Mouse (Mus musculus): ENCODE results near the gene Lgals8. TPM values are rescaled to one million over a fixed set of nuclear protein-coding genes. Genes with fewer than 3 reads are reported as not detected.

Gene Lgals8
- polyA plus RNA-seq, 1 experiment from 2014 or later, result 13.0 TPM

- H3K4me2 ChIP-seq, result peak overlapping the region; percentile 83
- no peaks in the 10 kb centered on the region for H3K4me1 ChIP-seq (replicated peaks)
- no peaks in the 10 kb centered on the region for H3K9me3 ChIP-seq
- H3K4me3 ChIP-seq (replicated peaks), result peak overlapping the region; percentile 74
- no peaks in the 10 kb centered on the region for H3K36me3 ChIP-seq
- H3K27ac ChIP-seq, result 0 out of 2 replicates have a peak overlapping the region, but pooled peaks have one; percentile 41
- H3K9ac ChIP-seq (replicated peaks), result peak overlapping the region; percentile 70
- 2% methylated on average over 59 of the region's 59 CpGs for WGBS
- H3K27me3 ChIP-seq, result no peaks in the 10 kb centered on the region
- peak; percentile 96 for ATAC-seq (ENCODE audit: insufficient number of reproducible peaks, insufficient read depth, low FRiP score, low TSS enrichment, low read depth)
Measured at GRCm38 (mm10) chr13:12460881-12461729, 3.6 kb downstream of the Lgals8 start.

GRCm38 (mm10) chr13:12460443-12460842 is 4.3 kb downstream of the Lgals8 start:
- Histone ChIP-seq H3K27ac (no peak overlapping the region), H3K4me1 (replicated peaks) (no peaks in the 10 kb centered on the region), H3K9ac (replicated peaks) (peak overlapping the region; percentile 70), H3K4me2 (peak overlapping the region; percentile 83), H3K4me3 (replicated peaks) (peak overlapping the region; percentile 74), H3K36me3 (no peaks in the 10 kb centered on the region), H3K9me3 (no peaks in the 10 kb centered on the region), H3K27me3 (no peaks in the 10 kb centered on the region)
- 13% methylated on average over 8 of the region's 8 CpGs for WGBS
- ATAC-seq (ENCODE audit: insufficient number of reproducible peaks, insufficient read depth, low FRiP score, low TSS enrichment, low read depth), result no peak

DNA sequence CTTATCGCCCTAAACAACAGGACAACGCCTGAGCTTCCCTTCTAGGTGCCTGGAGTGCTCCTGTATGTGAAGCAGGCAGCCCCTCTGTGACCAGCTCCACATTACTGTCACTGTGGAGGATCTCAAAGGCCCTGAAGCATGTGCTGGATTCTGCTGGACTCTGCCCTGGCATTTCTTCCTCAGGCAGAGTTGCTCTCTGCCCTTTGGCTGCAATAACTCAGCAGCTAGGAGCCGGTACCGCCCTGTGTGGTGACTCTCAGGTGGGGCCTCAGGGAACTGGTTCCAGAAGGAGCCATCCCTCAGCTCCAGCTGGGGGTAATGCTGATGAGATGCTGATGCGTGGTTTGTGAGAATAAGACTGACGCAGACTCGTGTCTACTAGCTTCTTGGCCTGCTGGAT is 8.0 kb downstream of the Lgals8 start:
- 0 out of 2 replicates have a peak, but pooled peaks cover 3% of the 10 kb centered on the region for H3K36me3 ChIP-seq

DNA sequence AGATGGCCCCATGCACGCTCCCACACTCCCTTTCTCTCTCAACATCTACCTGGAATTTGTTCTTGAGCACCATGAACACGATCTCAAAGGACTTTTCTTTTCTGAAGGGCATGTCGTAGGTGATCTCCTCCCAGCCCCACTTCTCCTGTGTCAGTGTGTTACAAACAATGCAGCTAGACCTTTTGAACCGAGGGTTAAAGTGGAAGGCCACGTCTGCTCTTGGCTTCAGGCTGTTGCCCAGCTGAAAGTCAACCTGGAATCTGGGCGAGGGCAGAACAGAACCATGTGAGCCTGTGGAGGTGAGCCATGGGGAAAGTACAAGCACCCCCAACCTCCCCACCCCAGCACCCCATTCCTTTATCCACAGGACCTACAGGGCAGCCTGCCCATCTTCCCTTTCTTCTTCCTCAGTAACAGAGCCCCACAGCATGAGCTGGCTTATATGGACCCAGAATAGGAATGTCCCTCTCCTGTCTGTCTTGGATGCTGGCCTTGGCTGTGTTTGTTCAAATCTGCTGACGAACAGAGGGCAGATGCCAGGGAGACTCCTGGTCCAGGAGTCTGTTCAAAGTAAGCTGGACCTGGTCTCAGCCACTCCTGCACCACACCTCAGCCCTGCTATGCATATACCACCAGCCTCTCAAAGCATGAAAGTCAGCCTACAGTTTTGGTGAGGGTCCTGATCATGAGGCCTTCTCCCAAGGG is 9.9 kb downstream of the Lgals8 start:
- no peak for ATAC-seq (ENCODE audit: insufficient number of reproducible peaks, insufficient read depth, low FRiP score, low TSS enrichment, low read depth)
- Histone ChIP-seq H3K4me2 (no peak overlapping the region), H3K4me1 (replicated peaks) (no peaks in the 10 kb centered on the region), H3K27me3 (no peaks in the 10 kb centered on the region), H3K9ac (replicated peaks) (no peak overlapping the region), H3K36me3 (0 out of 2 replicates have a peak, but pooled peaks cover 3% of the 10 kb centered on the region), H3K4me3 (replicated peaks) (no peak overlapping the region), H3K27ac (no peak overlapping the region), H3K9me3 (no peaks in the 10 kb centered on the region)
- 82% methylated on average over 7 of the region's 7 CpGs for WGBS

More for the DNA sequence above, 8.0 kb downstream of the Lgals8 start:
- H3K4me2 ChIP-seq, result no peak overlapping the region
- no peak overlapping the region for H3K27ac ChIP-seq
- ATAC-seq (ENCODE audit: insufficient number of reproducible peaks, insufficient read depth, low FRiP score, low TSS enrichment, low read depth), result no peak
- H3K4me3 ChIP-seq (replicated peaks), result no peak overlapping the region
- no peaks in the 10 kb centered on the region for H3K27me3 ChIP-seq
- no peaks in the 10 kb centered on the region for H3K4me1 ChIP-seq (replicated peaks)
- no peak overlapping the region for H3K9ac ChIP-seq (replicated peaks)
- 72% methylated on average over 7 of the region's 7 CpGs for WGBS
- no peaks in the 10 kb centered on the region for H3K9me3 ChIP-seq

DNA sequence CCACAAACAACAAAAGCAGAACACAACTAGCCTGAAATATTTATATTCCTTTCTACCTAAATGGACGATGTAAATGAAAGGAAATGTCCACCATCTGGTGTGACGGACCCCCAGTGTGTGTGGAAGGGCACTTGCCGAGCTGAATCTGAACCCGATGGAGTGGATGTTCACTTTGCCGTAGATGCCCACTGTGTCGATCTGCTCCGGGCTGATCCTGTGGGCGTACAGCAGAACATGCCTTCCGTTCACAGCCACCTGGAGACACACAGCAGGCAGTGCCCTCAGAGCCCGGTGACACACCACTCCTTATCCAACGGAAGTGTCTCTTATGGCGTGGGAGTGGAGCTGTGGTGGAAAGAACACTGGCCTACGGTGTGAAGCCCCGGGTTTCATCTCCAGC is 11.6 kb downstream of the Lgals8 start:
- no peak for ATAC-seq (ENCODE audit: insufficient number of reproducible peaks, insufficient read depth, low FRiP score, low TSS enrichment, low read depth)
- H3K36me3 ChIP-seq, result 0 out of 2 replicates have a peak, but pooled peaks cover 3% of the 10 kb centered on the region
- H3K27ac ChIP-seq, result no peak overlapping the region
- H3K4me1 ChIP-seq (replicated peaks), result no peaks in the 10 kb centered on the region
- H3K27me3 ChIP-seq, result no peaks in the 10 kb centered on the region
- no peak overlapping the region for H3K4me2 ChIP-seq
- H3K4me3 ChIP-seq (replicated peaks), result no peak overlapping the region
- H3K9ac ChIP-seq (replicated peaks), result no peak overlapping the region
- H3K9me3 ChIP-seq, result no peaks in the 10 kb centered on the region
- 88% methylated on average over 14 of the region's 14 CpGs for WGBS

DNA sequence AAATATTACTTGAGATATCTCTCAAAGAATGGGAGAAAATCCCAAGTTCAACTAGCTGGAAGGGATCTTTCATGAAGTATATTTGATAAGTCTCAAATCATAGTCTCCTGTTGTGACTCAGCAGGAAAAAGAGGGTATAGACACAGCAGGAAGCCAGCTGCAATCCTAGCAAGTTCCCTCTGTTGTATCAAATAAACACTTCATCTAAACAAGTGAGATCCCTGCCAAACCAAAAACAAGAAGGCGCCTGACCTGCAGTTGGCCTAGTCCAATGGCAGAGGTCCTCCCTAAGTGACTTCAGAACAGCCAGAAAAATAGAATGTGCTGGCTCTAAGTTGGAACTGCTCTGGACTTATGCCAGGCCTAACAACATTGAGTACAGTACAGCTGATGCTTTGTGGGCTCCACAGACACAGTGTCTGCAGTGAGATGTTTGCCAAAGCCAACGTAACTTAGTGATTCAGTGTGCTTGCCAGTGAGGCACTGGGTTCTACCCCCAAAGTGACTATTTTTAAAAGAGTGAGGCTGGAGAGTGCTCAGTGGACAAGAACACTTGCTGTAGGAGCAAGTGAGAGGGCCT is 22.6 kb downstream of the Lgals8 start:
- Histone ChIP-seq H3K36me3 (peaks cover 46% of the 10 kb centered on the region), H3K4me1 (replicated peaks) (no peaks in the 10 kb centered on the region), H3K9me3 (no peaks in the 10 kb centered on the region), H3K4me2 (no peak overlapping the region), H3K9ac (replicated peaks) (no peak overlapping the region), H3K4me3 (replicated peaks) (no peak overlapping the region), H3K27ac (no peak overlapping the region), H3K27me3 (no peaks in the 10 kb centered on the region)
- WGBS, result 86% methylated on average over 2 of the region's 2 CpGs
- no peak for ATAC-seq (ENCODE audit: insufficient number of reproducible peaks, insufficient read depth, low FRiP score, low TSS enrichment, low read depth)

- H3K4me2 ChIP-seq, result no peak overlapping the region
- no peaks in the 10 kb centered on the region for H3K9me3 ChIP-seq
- H3K27me3 ChIP-seq, result no peaks in the 10 kb centered on the region
- no peak overlapping the region for H3K9ac ChIP-seq (replicated peaks)
- H3K4me1 ChIP-seq (replicated peaks), result no peaks in the 10 kb centered on the region
- 91% methylated on average over 6 of the region's 6 CpGs for WGBS
- H3K36me3 ChIP-seq, result peaks cover 56% of the 10 kb centered on the region
- H3K27ac ChIP-seq, result no peak overlapping the region
- ATAC-seq (ENCODE audit: insufficient number of reproducible peaks, insufficient read depth, low FRiP score, low TSS enrichment, low read depth), result no peak
- H3K4me3 ChIP-seq (replicated peaks), result no peak overlapping the region
Measured at GRCm38 (mm10) chr13:12440813-12441212, 23.9 kb downstream of the Lgals8 start.

GRCm38 (mm10) chr13:12439586-12439985 is 25.2 kb downstream of the Lgals8 start:
- ATAC-seq (ENCODE audit: insufficient number of reproducible peaks, insufficient read depth, low FRiP score, low TSS enrichment, low read depth), result no peak
- Histone ChIP-seq H3K4me1 (replicated peaks) (no peaks in the 10 kb centered on the region), H3K4me2 (no peak overlapping the region), H3K27me3 (no peaks in the 10 kb centered on the region), H3K9ac (replicated peaks) (no peak overlapping the region), H3K9me3 (no peaks in the 10 kb centered on the region), H3K36me3 (peaks cover 68% of the 10 kb centered on the region), H3K27ac (no peak overlapping the region), H3K4me3 (replicated peaks) (no peak overlapping the region)
- 92% methylated on average over 3 of the region's 3 CpGs for WGBS

GRCm38 (mm10) chr13:12433843-12434242 is 30.9 kb downstream of the Lgals8 start:
- H3K4me3 ChIP-seq (replicated peaks), result no peak overlapping the region
- no peaks in the 10 kb centered on the region for H3K4me1 ChIP-seq (replicated peaks)
- no peak overlapping the region for H3K9ac ChIP-seq (replicated peaks)
- H3K9me3 ChIP-seq, result no peaks in the 10 kb centered on the region
- WGBS, result 91% methylated on average over 5 of the region's 5 CpGs
- H3K27ac ChIP-seq, result no peak overlapping the region
- no peaks in the 10 kb centered on the region for H3K27me3 ChIP-seq
- ATAC-seq (ENCODE audit: insufficient number of reproducible peaks, insufficient read depth, low FRiP score, low TSS enrichment, low read depth), result no peak
- peaks cover 93% of the 10 kb centered on the region for H3K36me3 ChIP-seq
- H3K4me2 ChIP-seq, result no peak overlapping the region

DNA sequence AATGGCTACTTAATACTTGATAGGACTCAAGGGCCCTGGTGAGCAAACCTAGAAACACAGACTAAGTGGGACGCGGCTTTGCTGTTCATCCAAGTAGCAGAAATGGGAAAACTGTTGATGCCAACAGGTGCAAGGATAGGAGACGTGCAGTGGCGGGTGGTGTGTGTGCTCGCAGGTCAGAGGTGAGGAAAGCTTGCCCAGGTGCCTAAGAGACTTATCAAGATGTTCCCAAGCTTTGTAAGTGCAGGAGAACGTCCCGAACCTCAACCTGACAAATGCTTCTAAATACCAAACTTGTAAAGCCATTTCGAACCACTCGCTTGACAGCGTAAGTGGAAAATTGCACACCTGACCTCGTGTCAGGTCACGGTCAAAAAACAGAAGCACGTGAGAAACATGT is 36.2 kb downstream of the Lgals8 start:
- no peak overlapping the region for H3K9ac ChIP-seq (replicated peaks)
- H3K4me2 ChIP-seq, result no peak overlapping the region
- no peak overlapping the region for H3K27ac ChIP-seq
- 95% methylated on average over 13 of the region's 13 CpGs for WGBS
- H3K36me3 ChIP-seq, result peaks cover 96% of the 10 kb centered on the region
- no peaks in the 10 kb centered on the region for H3K9me3 ChIP-seq
- no peaks in the 10 kb centered on the region for H3K4me1 ChIP-seq (replicated peaks)
- H3K27me3 ChIP-seq, result no peaks in the 10 kb centered on the region
- H3K4me3 ChIP-seq (replicated peaks), result no peak overlapping the region
- no peak for ATAC-seq (ENCODE audit: insufficient number of reproducible peaks, insufficient read depth, low FRiP score, low TSS enrichment, low read depth)

DNA sequence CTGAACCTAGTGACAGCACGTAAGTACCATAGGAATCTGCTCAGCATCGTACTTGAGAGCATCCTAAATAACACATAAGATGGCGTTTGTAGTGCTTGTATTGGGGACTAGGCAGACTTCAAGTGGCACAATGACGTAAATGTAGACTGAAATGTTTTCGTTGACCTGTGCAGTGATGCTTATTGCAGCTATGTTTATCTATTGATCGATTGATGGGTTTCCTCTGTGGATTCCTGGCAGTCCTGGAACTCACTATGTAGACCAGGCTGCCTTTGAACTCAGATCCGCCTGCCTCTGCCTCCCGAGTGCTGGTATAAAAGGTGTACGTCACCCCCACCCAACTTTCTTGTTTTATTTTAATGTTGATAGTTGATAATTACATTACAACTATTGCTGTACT is 44.1 kb downstream of the Lgals8 start:
- Histone ChIP-seq H3K27ac (no peak overlapping the region), H3K36me3 (peaks cover 90% of the 10 kb centered on the region)
- no peak for ATAC-seq (ENCODE audit: insufficient number of reproducible peaks, insufficient read depth, low FRiP score, low TSS enrichment, low read depth)

More for the DNA sequence above, 44.1 kb downstream of the Lgals8 start:
- no peaks in the 10 kb centered on the region for H3K9me3 ChIP-seq
- WGBS, result 93% methylated on average over 9 of the region's 9 CpGs
- no peak overlapping the region for H3K4me3 ChIP-seq (replicated peaks)
- no peaks in the 10 kb centered on the region for H3K27me3 ChIP-seq
- H3K9ac ChIP-seq (replicated peaks), result no peak overlapping the region
- H3K4me1 ChIP-seq (replicated peaks), result no peaks in the 10 kb centered on the region
- no peak overlapping the region for H3K4me2 ChIP-seq
